Mouse (Mus musculus): Measurements from ENCODE around the gene Rapgef3. TPM values are rescaled to one million over a fixed set of nuclear protein-coding genes. Genes with fewer than 3 reads are reported as not detected.
A peak's percentile ranks its signal among the peaks of the same experiment; 100 is the strongest.

Gene Rapgef3
- total and polyA plus RNA-seq, 3 experiments, result 6.6 to 7.4 TPM; not detected in 1

GRCm38 (mm10) chr15:97731988-97732387 lies 35.8 kb downstream of the Rapgef3 start:
- no peak overlapping the region for H3K4me3 ChIP-seq (ENCODE audit: control insufficient read depth in 1 of 2, insufficient read depth in 1 of 2, low read depth in 2 of 2, low read length in 2 of 2)
- H3K36me3 ChIP-seq (ENCODE audit: control insufficient read depth in 1 of 2, insufficient read depth in 2 of 2, low read length in 2 of 2), result no peaks in the 10 kb centered on the region
- no peak for TF ChIP-seq ZMIZ1 (IDR thresholded peaks at IDR 0.05; ENCODE audit: low read depth, low read length)
- no peak for TF ChIP-seq MYB (IDR thresholded peaks at IDR 0.05; ENCODE audit: low read depth, low read length)
- TF ChIP-seq RAD21 (IDR thresholded peaks at IDR 0.05; ENCODE audit: low read depth, low read length), result no peak
- peak; percentile 82 for TF ChIP-seq USF1 (IDR thresholded peaks at IDR 0.05; ENCODE audit: low read depth, low read length)
- no peak for TF ChIP-seq RCOR1 (IDR thresholded peaks at IDR 0.05; ENCODE audit: low read depth, low read length)
- peak; percentile 74 for TF ChIP-seq MAX (IDR thresholded peaks at IDR 0.05; ENCODE audit: low read length)
- H3K79me2 ChIP-seq (ENCODE audit: control insufficient read depth, insufficient read depth, low read length, poor library complexity), result no peaks in the 10 kb centered on the region
- H3K27ac ChIP-seq (ENCODE audit: control insufficient read depth, low read depth, low read length), result no peak overlapping the region
- H3K27me3 ChIP-seq (ENCODE audit: control insufficient read depth in 1 of 2, insufficient read depth in 2 of 2, low read length in 2 of 2), result peaks cover 25 to 34% of the 10 kb centered on the region in 2 experiments
- DNase-seq (ENCODE audit: low read depth, low spot score), result peak; percentile 45
- H3K9me3 ChIP-seq (replicated peaks; ENCODE audit: insufficient read depth, low read length), result no peaks in the 10 kb centered on the region
- H3K4me1 ChIP-seq (ENCODE audit: control insufficient read depth in 1 of 2, insufficient read depth in 2 of 2, low read length in 2 of 2), result no peaks in the 10 kb centered on the region
- H3K9ac ChIP-seq (ENCODE audit: control insufficient read depth, low read depth, low read length, poor library complexity, severe bottlenecking), result no peak overlapping the region

DNA sequence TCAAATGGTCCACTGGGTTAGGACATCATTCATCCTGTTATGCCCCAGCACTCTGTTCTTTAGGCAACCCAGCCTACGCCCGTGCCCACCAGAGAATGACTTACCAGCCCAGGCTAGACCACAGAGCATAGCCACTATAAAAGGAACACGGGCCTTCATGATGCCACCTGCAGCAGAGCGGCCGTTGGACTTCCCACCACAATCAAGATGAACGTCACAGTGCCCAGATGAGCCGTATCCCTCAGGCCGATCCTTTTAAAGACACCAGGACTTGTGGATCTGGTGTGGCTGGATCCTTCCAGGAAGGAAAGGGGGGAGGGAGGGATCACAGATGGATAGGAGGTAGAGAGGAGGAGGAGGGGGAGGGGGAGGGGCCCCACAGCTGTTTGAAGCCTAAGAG lies 36.7 kb downstream of the Rapgef3 start, which contains the start of gene Endou:
Gene Endou, minus strand, starts transcription at position 229 of the 400 bp plus-strand sequence.
- no peaks in the 10 kb centered on the region for H3K79me2 ChIP-seq (ENCODE audit: control insufficient read depth, insufficient read depth, low read length, poor library complexity)
- H3K4me3 ChIP-seq (ENCODE audit: control insufficient read depth in 1 of 2, insufficient read depth in 1 of 2, low read depth in 2 of 2, low read length in 2 of 2), result no peak within 1 kb of the TSS
- no peak for TF ChIP-seq E2F4 (IDR thresholded peaks at IDR 0.05; ENCODE audit: borderline replicate concordance, low read depth, low read length)
- TF ChIP-seq BHLHE40 (IDR thresholded peaks at IDR 0.05; ENCODE audit: borderline replicate concordance, low read depth, low read length), result no peak
- no peak for TF ChIP-seq TAL1 (IDR thresholded peaks at IDR 0.05; ENCODE audit: low read length)
- no peak for TF ChIP-seq TCF12 (IDR thresholded peaks at IDR 0.05; ENCODE audit: low read depth, low read length)
- no peak for TF ChIP-seq GATA1 (IDR thresholded peaks at IDR 0.05; ENCODE audit: low read depth, low read length)
- no peak for TF ChIP-seq HCFC1 (IDR thresholded peaks at IDR 0.05; ENCODE audit: low read depth, low read length)
- TF ChIP-seq KAT2A (conservative IDR thresholded peaks at IDR 0.05; ENCODE audit: low read depth, low read length), result no peak
- TF ChIP-seq RCOR1 (IDR thresholded peaks at IDR 0.05; ENCODE audit: low read depth, low read length), result no peak
- no peak for TF ChIP-seq MEF2A (IDR thresholded peaks at IDR 0.05; ENCODE audit: extremely low read depth, insufficient replicate concordance, low read depth, low read length, poor library complexity, severe bottlenecking)
- no peak for TF ChIP-seq CTCF (IDR thresholded peaks at IDR 0.05 in 2 of 3, conservative IDR thresholded peaks at IDR 0.05 in 1 of 3; ENCODE audit: control insufficient read depth in 1 of 3, insufficient read depth in 1 of 3, low read depth in 2 of 3, low read length in 3 of 3, poor library complexity in 1 of 3, severe bottlenecking in 1 of 3)
- no peak for TF ChIP-seq ZC3H11A (IDR thresholded peaks at IDR 0.05; ENCODE audit: low read depth, low read length)
- no peak for TF ChIP-seq ELF1 (IDR thresholded peaks at IDR 0.05; ENCODE audit: low read depth, low read length)
- TF ChIP-seq ETS1 (IDR thresholded peaks at IDR 0.05; ENCODE audit: low read depth, low read length), result no peak
- no peak for TF ChIP-seq MYC (IDR thresholded peaks at IDR 0.05; ENCODE audit: low read depth, low read length)
- no peak for TF ChIP-seq EP300 (IDR thresholded peaks at IDR 0.05; ENCODE audit: low read depth in 1 of 2, low read length in 2 of 2)
- TF ChIP-seq MAZ (IDR thresholded peaks at IDR 0.05; ENCODE audit: low read depth, low read length), result no peak
- no peak for TF ChIP-seq SMC3 (IDR thresholded peaks at IDR 0.05; ENCODE audit: low read depth, low read length)
- TF ChIP-seq GABPA (IDR thresholded peaks at IDR 0.05; ENCODE audit: low read depth, low read length), result no peak
- TF ChIP-seq POLR2AphosphoS5 (IDR thresholded peaks at IDR 0.05; ENCODE audit: borderline replicate concordance, low read depth, low read length), result no peak
- H3K9ac ChIP-seq (ENCODE audit: control insufficient read depth, low read depth, low read length, poor library complexity, severe bottlenecking), result no peak within 1 kb of the TSS
- no peaks in the 10 kb centered on the region for H3K36me3 ChIP-seq (ENCODE audit: control insufficient read depth in 1 of 2, insufficient read depth in 2 of 2, low read length in 2 of 2)
- peaks cover 33 to 41% of the 10 kb centered on the region in 2 experiments for H3K27me3 ChIP-seq (ENCODE audit: control insufficient read depth in 1 of 2, insufficient read depth in 2 of 2, low read length in 2 of 2)
- no peak for DNase-seq (ENCODE audit: low read depth, low spot score)
- H3K27ac ChIP-seq (ENCODE audit: control insufficient read depth, low read depth, low read length), result no peak within 1 kb of the TSS
- no peaks in the 10 kb centered on the region for H3K9me3 ChIP-seq (replicated peaks; ENCODE audit: insufficient read depth, low read length)
- H3K4me1 ChIP-seq (ENCODE audit: control insufficient read depth in 1 of 2, insufficient read depth in 2 of 2, low read length in 2 of 2), result no peaks in the 10 kb centered on the region

Measured in MEL (cell line).